Mouse (Mus musculus): ENCODE measurements around the gene Ssh1. TPM values are rescaled to one million over a fixed set of nuclear protein-coding genes. Genes with fewer than 3 reads are reported as not detected.

Ssh1 gene
- total RNA-seq, 4 experiments from 2014 or later = 12.3 to 16.8 (median 13.4) TPM

DNA sequence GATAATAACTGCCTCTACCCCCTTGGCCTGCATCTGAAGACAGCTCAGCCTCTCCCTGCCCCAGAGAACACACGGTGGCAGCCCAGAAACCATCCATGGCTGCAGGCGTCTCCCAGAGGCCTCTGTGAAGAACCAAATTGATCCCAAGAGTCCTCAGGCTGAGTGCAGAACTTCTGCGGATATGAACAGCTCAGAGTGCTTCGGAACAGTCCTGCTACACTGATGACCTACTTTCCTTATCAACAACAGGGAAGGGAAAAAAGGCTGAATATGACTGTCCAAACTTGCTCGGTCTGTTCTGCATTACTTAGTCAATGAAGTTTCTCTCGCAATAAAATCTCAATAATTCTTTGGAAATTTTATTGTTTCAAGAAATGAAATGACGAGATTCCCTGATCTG is 101.7 kb downstream of the Ssh1 start:
- DNase-seq (ENCODE audit: low spot score) = no peak

DNA sequence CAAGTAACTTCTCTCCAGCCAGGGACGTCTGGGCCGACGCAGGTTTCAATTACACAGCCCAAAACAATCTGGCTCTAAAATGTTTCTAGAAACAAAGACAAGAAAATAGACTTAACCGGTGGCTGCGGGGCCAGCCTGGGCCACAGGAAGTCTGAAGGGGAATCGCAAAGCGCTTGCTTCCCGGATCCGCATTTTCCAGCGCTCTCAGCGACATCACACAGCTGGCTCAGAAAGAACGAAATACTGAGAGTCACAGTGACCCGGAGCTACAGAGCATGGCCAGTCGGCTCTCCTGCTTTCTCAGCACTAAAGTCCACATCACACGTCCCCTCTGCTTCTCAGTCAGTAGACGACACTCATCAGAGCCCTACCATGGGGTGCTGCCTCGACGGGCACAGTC is 102.8 kb downstream of the Ssh1 start:
- DNase-seq (ENCODE audit: low spot score) = no peak

- no peak for DNase-seq (ENCODE audit: low spot score)
These were observed 103.8 kb downstream of the Ssh1 start for GRCm38 (mm10) chr5:113889912-113890311.

DNA sequence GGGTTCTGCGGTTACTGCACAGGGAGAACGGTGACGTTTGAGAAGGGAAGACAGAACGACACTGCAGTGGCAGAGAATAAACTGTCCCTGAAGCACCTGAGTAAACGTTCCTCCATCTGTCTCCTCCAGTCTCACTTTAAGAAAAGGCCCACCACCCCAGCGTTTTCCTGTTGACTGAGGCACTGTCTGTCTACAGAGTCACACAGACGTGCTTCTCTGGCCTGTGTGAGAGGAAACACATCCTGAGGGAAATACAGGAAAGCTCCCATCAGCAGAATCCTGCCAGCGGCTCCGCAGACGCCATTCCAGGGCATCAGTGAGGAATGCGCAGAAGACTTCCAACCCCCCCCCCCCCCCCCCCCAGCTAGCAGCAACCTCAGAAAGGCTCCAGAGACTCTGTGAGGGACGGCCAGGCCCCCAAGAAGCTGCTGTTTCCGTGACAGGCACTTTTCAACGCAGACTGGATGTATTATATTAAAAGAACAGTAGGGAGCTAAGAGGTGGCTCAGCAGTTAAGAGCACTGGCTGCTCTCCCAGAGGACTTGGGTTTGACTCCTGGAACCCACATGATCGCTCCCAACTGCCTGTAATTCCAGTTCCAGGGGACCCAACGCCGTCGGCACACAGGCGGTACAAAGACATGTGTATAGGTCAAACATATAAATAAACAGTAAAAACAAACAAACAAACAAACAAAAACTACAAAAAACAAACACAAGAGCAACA is 104.3 kb downstream of the Ssh1 start:
- peak; percentile 68 for DNase-seq (ENCODE audit: low spot score)

- no peak for DNase-seq (ENCODE audit: low spot score)
These were observed 105.4 kb downstream of the Ssh1 start for GRCm38 (mm10) chr5:113888186-113888795.

- DNase-seq (ENCODE audit: low spot score) = no peak
These were observed 106.6 kb downstream of the Ssh1 start for GRCm38 (mm10) chr5:113887132-113887531.

Other genes with a start within 250 kb of the Ssh1 start
- gene Sart3, start 221.4 kb downstream of the Ssh1 start, total RNA-seq (2022) = 10 to 100 TPM; 11.2 to 12.6 (median 12.2) TPM
- 100 to 1,000 TPM; 195 to 224 (median 212) TPM for gene Iscu, start 221.1 kb downstream of the Ssh1 start, total RNA-seq (2022)
- gene Tmem119, start 193.4 kb downstream of the Ssh1 start, total RNA-seq (2022) = 1 to 10 TPM; 2.0 to 4.6 (median 2.7) TPM
- 10 to 100 TPM in 1 of 4 experiments, 1 to 10 TPM in 3; 1.8 to 10.3 (median 2.6) TPM for gene Selplg, start 161.2 kb downstream of the Ssh1 start, total RNA-seq (2022)
- gene Coro1c, start 85.1 kb downstream of the Ssh1 start, total RNA-seq (2022) = 10 to 100 TPM; 21.9 to 30.3 (median 23.7) TPM
- gene Dao, start 9.8 kb upstream of the Ssh1 start, total RNA-seq (2022) = not detected
- gene Usp30, start 71.6 kb upstream of the Ssh1 start, total RNA-seq (2022) = 10 to 100 TPM in 3 of 4 experiments, 1 to 10 TPM in 1; 9.6 to 13.2 (median 12.0) TPM
- gene Svop, start 97.7 kb upstream of the Ssh1 start, total RNA-seq (2022) = not detected
- gene Alkbh2, start 134.3 kb upstream of the Ssh1 start, total RNA-seq (2022) = 1 to 10 TPM in 2 of 4 experiments, under 1 TPM in 2; 0.83 to 1.8 (median 0.97) TPM
- gene Ung, start 136.5 kb upstream of the Ssh1 start, total RNA-seq (2022) = 10 to 100 TPM; 21.5 to 30.1 (median 24.2) TPM
- 100 to 1,000 TPM; 231 to 252 (median 245) TPM for gene Acacb, start 152.6 kb upstream of the Ssh1 start, total RNA-seq (2022)

Measured in heart, adult 8-10 months (tissue).